Mouse (Mus musculus) lung, adult 2 months (tissue): Measurements from ENCODE around the gene Skp2.

Source experiments
- CTCF ChIP-seq: fragments of 200-500 bp; IDR thresholded peaks from 2 replicates; pipeline ENCODE4 v1.5.1; 2011; ENCODE audit warnings: mild to moderate bottlenecking, low read length, control low read depth; ENCODE audit not compliant: insufficient read depth
- POLR2A ChIP-seq: fragments of 200-500 bp; IDR thresholded peaks from 2 replicates; pipeline ENCODE4 v1.6.1; 2011; ENCODE audit warnings: low read depth, mild to moderate bottlenecking, control low read depth, low read length, borderline replicate concordance; ENCODE audit errors: extremely low read depth

DNA sequence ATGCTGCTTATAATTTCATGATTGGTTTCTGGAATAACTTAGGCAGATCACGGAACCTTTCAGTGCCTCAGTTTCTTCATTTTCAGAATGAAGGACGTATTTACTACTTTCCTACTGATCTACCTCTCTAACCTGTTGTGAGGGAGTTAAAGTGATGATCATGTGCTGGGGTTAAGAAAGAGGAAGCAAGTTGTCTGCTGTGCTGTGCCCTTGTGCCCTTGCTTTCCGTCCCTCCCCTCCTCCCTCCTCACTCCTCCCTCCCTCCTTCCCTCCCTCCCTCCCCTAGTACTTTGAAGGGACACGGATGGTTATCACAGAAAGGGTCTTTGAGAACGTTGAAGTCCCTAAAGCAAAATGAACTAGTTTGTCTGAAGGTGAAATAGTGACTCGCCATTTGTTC is 43.2 kb upstream of the Skp2 start:
- TF ChIP-seq POLR2A: no peak
- TF ChIP-seq CTCF: no peak
